Mouse (Mus musculus) megakaryocyte, adult 5-6 weeks (primary cell): Measurements from ENCODE around the gene Gm13941. TPM values are rescaled to one million over a fixed set of nuclear protein-coding genes. Genes with fewer than 3 reads are reported as not detected.

Experiments used
- ATAC-seq: 2 replicates; pipeline ENCODE4 v1.8.0; 2016; ENCODE audit warnings: mild to moderate bottlenecking, inconsistent platforms; ENCODE audit not compliant: poor library complexity, severe bottlenecking
- total RNA-seq, 2 experiments: library from RNA; stranded (forward) in 1 of 2; stranded (reverse) in 1 of 2; fragments of 153-499, 151-499 nt in 1 of 2; fragments of 221-1000, 200-1000 nt in 1 of 2; gene quantifications; 2 replicates each; pipeline versions ENCODE4 v1.2.3 to v1.2.4; 2015 to 2017

Gm13941 gene
- total RNA-seq (2015), result not detected in 2 replicates
- not detected in 2 replicates for total RNA-seq (2017)

DNA sequence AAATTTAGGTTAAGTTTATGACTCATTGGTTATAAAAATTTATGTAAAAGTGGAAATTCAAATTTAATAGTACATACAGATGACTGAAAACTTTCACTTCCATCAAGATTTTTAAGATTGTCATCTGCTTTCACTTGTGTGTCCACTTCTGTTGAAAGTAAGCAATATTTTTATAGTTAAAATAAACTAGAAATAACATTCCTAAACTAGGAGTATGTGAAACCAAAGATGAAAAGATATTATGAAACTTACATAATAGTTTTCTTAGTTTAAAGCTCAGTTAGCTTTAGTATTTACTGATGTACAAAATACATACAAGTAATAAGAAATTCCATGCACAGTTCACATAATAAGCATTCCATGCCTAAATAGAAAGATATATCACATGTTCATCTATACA is at the start of gene Gm13941:
Gene Gm13941 (minus strand): TSS at position 101 of the 400 bp plus-strand sequence.
- no peak for ATAC-seq

- no peak for ATAC-seq
These were observed 47.1 kb upstream of the Gm13941 start, which contains the start of gene Gm15130 for GRCm38 (mm10) chr2:111152836-111153235. Gene Gm15130 (minus strand): TSS chr2:111152936.

- ATAC-seq, result no peak
These were observed 30.0 kb upstream of the Gm13941 start for GRCm38 (mm10) chr2:111135739-111136138.

DNA sequence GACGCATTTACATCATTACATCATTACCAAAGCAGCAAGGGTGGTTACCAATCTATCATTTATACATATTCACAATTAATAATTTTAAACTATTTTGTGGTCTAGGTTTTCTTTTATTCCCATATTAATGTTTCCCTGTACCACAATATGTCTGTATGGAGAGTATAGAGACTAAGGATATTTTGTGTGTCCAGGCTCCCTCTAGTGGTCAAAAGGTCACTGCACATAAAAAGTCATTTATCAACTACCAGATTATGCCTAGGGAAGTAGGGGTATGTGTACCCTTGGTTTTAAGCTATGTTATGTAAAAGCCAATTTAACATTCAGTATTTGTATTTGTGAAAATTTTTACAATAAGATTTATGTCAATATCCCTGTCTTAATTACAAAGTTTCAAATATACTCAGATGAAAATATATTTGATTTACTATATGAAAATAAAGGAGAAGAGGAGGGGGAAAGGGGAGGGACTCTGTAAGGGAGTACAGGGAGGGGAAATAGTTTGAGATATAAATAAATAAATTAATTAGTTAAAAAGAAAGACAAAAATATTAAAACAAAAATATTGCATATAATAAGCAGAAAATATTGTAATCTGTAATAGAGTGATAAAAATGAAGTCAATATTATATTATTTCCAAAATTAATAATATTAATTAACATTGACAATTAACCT is 47.1 kb downstream of the Gm13941 start:
- peak; percentile 70 for ATAC-seq

Other genes starting within 250 kb of the Gm13941 start
- not detected in 2 replicates for gene Ano3, start 155.1 kb downstream of the Gm13941 start, total RNA-seq (2015)
- not detected in 2 replicates for gene Ano3, start 155.1 kb downstream of the Gm13941 start, total RNA-seq (2017)
- not detected in 2 replicates for gene Gm15130, start 47.0 kb upstream of the Gm13941 start, total RNA-seq (2015)
- gene Gm15130, start 47.0 kb upstream of the Gm13941 start, total RNA-seq (2017), result not detected in 2 replicates
- not detected in 2 replicates for gene 4930430A15Rik, start 123.6 kb upstream of the Gm13941 start, total RNA-seq (2015)
- gene 4930430A15Rik, start 123.6 kb upstream of the Gm13941 start, total RNA-seq (2017), result not detected in 2 replicates
- not detected in 2 replicates for gene Olfr1275, start 129.3 kb upstream of the Gm13941 start, total RNA-seq (2015)
- gene Olfr1275, start 129.3 kb upstream of the Gm13941 start, total RNA-seq (2017), result not detected in 2 replicates
- gene Olfr1276, start 148.5 kb upstream of the Gm13941 start, total RNA-seq (2015), result not detected in 2 replicates
- gene Olfr1276, start 148.5 kb upstream of the Gm13941 start, total RNA-seq (2017), result not detected in 2 replicates
- gene Olfr1277, start 168.1 kb upstream of the Gm13941 start, total RNA-seq (2015), result not detected in 2 replicates
- not detected in 2 replicates for gene Olfr1277, start 168.1 kb upstream of the Gm13941 start, total RNA-seq (2017)
- gene Olfr1278, start 184.2 kb upstream of the Gm13941 start, total RNA-seq (2015), result not detected in 2 replicates
- gene Olfr1278, start 184.2 kb upstream of the Gm13941 start, total RNA-seq (2017), result not detected in 2 replicates
- not detected in 2 replicates for gene Olfr1279, start 194.7 kb upstream of the Gm13941 start, total RNA-seq (2015)
- gene Olfr1279, start 194.7 kb upstream of the Gm13941 start, total RNA-seq (2017), result not detected in 2 replicates
- gene Olfr1280, start 208.0 kb upstream of the Gm13941 start, total RNA-seq (2015), result not detected in 2 replicates
- gene Olfr1280, start 208.0 kb upstream of the Gm13941 start, total RNA-seq (2017), result not detected in 2 replicates
- not detected in 2 replicates for gene Olfr1281, start 220.5 kb upstream of the Gm13941 start, total RNA-seq (2015)
- not detected in 2 replicates for gene Olfr1281, start 220.5 kb upstream of the Gm13941 start, total RNA-seq (2017)
- not detected in 2 replicates for gene Olfr1282, start 230.1 kb upstream of the Gm13941 start, total RNA-seq (2015)
- not detected in 2 replicates for gene Olfr1282, start 230.1 kb upstream of the Gm13941 start, total RNA-seq (2017)